Mouse (Mus musculus) G1E (cell line): ENCODE measurements around the gene Helb.

Experiments used
- CTCF ChIP-seq: IDR thresholded peaks from 2 replicates; pipeline ENCODE4 v1.5.1; 2012; ENCODE audit warnings: low read depth, low read length, inconsistent platforms, mixed read lengths
- GATA1 ChIP-seq: IDR thresholded peaks from 2 replicates; pipeline ENCODE4 v1.6.1; 2012; ENCODE audit warnings: borderline replicate concordance, low read length, inconsistent platforms, mixed read lengths
- GATA2 ChIP-seq: IDR thresholded peaks from 2 replicates; pipeline ENCODE4 v1.6.1; 2012; ENCODE audit warnings: low read depth, low read length, inconsistent platforms, borderline replicate concordance

- TF ChIP-seq GATA1 = no peak
- TF ChIP-seq CTCF = no peak
- TF ChIP-seq GATA2 = no peak
Measured at GRCm38 (mm10) chr10:120035824-120036223, 77.0 kb downstream of the Helb start.
